Mouse (Mus musculus) layer of hippocampus, adult 18-20 months (tissue): ENCODE results near the gene Iqschfp. TPM values are rescaled to one million over a fixed set of nuclear protein-coding genes. Genes with fewer than 3 reads are reported as not detected.

Experiments used
- DNase-seq, 2 experiments: peaks; one replicate each; pipeline ENCODE4 v3.0.0; 2022; ENCODE audit warnings: low spot score in 2 of 2
- total RNA-seq, 2 experiments: library from RNA; stranded (reverse); gene quantifications; 2 replicates each; pipeline ENCODE4 v1.2.3; 2021

Iqschfp gene
- total RNA-seq, 2 experiments from 2014 or later: 12.3 to 13.2 TPM

GRCm38 (mm10) chr3:67954459-67955065 is 62.5 kb downstream of the Iqschfp start:
- peak; percentile 37 for DNase-seq

GRCm38 (mm10) chr3:67959672-67960071 is 67.6 kb downstream of the Iqschfp start:
- DNase-seq: no peak

- DNase-seq: no peak
Observed at GRCm38 (mm10) chr3:67960133-67960532, 68.1 kb downstream of the Iqschfp start.

- no peak for DNase-seq
Observed at GRCm38 (mm10) chr3:67960727-67961126, 68.7 kb downstream of the Iqschfp start.

GRCm38 (mm10) chr3:67961934-67962639 is 70.1 kb downstream of the Iqschfp start:
- DNase-seq: no peak

DNA sequence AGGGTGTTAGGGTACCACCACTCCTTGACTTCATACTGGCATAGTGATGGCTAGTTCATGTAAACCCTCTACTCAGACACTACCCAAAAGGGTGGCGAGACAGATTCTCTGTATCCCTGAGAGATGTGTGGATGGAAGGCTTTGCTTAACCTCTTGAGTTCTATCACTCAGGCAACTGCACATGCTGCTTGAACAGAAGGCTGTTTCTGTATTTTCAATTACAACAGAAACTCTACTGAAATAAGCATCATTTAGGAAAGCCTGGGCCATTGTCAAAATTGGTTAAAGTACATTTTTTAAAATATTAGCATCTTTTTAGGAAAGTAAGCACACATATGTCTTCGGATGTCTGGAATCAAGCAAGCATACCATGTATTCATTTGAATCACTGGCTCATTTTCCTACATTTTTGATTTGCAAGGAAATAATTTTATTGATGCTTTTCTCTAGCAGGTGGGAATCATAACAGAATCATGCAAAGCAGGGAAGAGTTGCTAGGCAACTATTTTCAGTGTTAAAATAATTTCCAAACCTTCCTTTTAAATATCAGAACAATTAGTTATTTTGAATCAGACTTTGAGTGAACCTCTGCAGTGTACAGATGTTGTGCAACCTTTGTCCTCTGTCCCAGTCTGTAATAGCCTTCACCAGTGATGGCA is 82.4 kb downstream of the Iqschfp start:
- DNase-seq: peak in 1 of 2 experiments; percentile 59

- DNase-seq: no peak
Observed at GRCm38 (mm10) chr3:67980006-67980405, 88.0 kb downstream of the Iqschfp start.

- peak in 1 of 2 experiments; percentile 48 for DNase-seq
Observed at GRCm38 (mm10) chr3:67983329-67983728, 91.3 kb downstream of the Iqschfp start.

GRCm38 (mm10) chr3:68002415-68002814 is 110.4 kb downstream of the Iqschfp start:
- peak; percentile 7 to 27 for DNase-seq

- no peak for DNase-seq
Observed at GRCm38 (mm10) chr3:68012342-68012741, 120.3 kb downstream of the Iqschfp start.

GRCm38 (mm10) chr3:68015786-68016185 is 123.8 kb downstream of the Iqschfp start:
- DNase-seq: no peak

DNA sequence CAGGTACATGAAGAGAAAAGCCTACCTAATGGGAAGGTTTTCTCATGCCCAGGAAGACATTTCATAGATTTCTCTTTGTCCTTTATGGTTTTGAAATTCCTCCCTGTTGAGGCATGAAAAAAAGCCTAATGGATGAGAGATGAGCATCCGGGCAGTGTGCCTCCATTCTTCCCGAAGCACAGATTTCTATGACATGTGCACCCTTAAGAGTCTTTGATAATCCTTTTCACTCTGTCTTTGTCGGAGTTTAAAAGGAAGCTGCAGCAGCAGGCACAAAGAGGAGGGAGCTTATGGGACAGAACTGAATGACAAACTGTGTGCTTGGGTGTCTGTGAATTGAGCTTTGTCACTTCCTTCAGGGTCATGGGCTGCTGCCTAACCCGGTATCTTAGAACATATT is 127.4 kb downstream of the Iqschfp start:
- no peak for DNase-seq

- no peak for DNase-seq
Observed at GRCm38 (mm10) chr3:68036097-68036496, 144.1 kb downstream of the Iqschfp start.

DNA sequence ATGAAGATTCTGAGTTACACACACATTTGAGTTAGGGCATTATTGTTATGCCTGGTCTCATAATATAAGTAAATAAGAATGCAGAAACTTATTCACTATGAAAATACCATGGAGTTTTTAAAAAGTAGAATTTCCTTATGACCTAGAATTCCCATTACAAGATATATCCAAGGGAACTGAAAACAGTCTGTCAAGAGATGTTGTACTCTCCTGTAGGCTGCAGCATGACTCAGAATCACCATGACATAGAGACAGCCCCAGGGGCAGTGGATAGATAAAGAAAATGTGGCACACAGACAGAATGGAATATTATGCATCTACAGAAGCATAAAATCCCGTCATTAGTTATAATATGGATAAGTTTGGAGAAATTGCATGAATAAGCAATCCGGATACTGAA is 150.9 kb downstream of the Iqschfp start:
- no peak for DNase-seq

DNA sequence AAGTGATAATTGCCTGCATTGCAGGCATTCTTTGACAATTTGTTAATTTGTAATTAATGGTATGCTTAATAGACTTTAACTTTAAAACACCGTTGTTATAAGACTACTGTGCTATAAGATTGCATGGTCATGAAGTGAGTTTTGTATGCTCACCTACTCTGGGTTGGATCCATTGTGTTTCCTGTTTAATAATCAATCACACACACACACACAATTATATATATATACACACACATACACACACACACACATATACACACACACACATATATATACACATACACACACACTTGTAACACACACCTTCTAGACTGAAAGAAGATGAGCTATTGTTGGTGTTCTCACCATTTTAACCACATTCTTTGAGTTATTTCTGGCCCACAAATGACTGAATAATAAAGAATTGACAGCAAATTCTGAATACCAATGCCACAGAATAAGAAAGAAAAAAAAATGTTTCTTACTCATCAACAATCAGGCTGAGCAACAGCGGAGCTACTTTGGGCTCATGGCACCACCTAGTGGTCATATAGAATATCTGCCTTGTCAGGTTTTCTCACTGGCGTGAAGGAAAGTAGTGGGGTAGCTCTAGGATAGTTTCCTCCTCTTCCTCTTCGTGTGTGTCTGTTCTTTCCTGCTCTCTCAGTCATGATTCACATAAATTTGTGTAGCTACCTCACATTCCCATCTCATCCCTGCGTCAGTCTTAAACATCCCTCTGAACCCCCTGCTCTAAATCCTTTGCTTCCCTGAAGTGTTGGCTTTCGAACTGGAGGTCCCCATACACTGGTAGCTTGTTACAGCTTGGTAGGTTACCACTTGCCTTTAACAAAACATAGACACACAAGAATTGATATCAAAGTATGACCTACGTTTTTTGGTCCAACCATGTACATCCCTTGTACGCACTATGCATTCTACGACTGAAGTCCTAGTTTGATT is 153.7 kb downstream of the Iqschfp start:
- DNase-seq: peak; percentile 55 to 71

DNA sequence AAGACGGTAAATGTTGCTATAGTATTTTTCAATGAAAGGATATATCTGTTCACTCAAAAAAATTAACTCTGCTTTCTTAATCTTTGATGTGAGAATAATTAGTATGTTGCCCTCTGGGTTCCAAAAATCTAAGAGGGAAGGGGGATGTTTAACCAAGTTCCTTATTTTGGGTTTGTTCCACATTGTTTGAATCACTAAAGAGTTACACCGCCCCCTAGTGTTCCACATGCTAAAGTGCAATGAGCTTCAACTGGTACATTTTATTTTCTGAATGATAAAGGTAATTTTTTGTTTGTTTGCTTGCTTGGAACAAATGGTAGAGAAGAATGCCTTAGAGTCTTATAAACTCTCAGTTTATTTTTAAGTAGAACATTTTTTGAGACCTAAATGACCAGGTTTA is 161.5 kb downstream of the Iqschfp start:
- DNase-seq: peak in 1 of 2 experiments; percentile 53

GRCm38 (mm10) chr3:68055071-68055470 is 163.0 kb downstream of the Iqschfp start:
- DNase-seq: peak in 1 of 2 experiments; percentile 74

- DNase-seq: peak; percentile 58 to 88
Observed at GRCm38 (mm10) chr3:68056373-68057275, 164.6 kb downstream of the Iqschfp start.

DNA sequence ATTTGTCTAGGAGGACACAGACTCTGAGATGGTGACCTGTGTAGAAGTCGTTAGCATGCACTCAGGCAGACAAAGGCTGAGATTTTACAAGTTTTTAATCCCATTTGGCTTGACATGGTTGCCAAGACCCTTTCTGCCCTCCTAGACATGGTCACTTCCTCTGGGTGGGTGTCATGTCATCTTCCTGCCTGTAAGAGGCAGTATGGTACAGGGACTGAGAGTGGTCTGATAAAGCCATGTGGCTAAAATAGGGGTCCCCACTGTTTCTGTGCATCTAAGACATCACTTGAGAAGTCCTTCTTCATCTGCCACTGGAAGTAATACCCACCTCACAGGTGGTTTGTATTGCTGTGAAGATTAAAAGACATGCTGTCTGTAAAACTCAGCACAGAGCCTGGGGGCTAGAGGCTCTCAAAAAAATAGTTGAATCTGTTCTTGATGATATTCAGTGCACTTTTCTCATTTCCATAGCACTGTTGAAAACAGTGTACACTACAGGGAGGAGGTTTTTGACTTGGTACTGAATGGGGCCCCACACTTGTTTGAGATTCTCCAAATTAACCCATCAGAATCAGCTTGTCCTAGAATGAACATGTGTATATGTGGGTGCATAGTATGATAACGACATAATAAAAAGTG is 167.2 kb downstream of the Iqschfp start:
- DNase-seq: peak in 1 of 2 experiments; percentile 41

DNA sequence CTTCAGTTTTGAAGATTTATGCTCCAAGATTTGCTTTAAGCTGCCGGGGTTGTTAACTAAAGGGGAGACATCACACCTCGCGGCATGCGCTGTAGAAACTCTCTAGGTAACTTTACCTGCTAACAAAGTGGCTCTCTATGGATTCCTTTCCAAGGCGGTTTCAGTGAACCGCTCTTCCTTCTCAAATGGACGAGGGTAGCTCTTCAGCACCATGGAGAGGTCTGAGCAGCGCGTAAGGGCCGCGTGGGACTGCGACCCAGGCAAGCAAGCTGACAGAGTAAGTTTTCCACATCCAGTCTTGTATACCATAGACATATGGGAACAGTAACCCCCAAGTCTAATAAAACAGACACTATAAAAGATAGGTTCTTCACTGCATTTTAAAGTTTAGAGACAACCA is 172.7 kb downstream of the Iqschfp start, which contains the start of gene Schip1:
Gene Schip1 (plus strand): TSS at position 72 of the 400 bp plus-strand sequence.
- DNase-seq: no peak
